ENCODE assay signal across 16 mouse cellular contexts in genomic region chr6:86593146-86593897, GRCm38 (mm10). TPM values are rescaled to one million over a fixed set of nuclear protein-coding genes. Genes with fewer than 3 reads are reported as not detected.
DNase-seq lines count a peak whose midpoint lies in the region; ATAC-seq and TF ChIP-seq lines count a peak whose summit lies in the region.
"Had no signal": no experiment of that assay in that cellular context is flagged by ENCODE, and none has a peak within 500 bp of the region (broad histone marks: within the 10 kb centered on the region; RNA-seq: fewer than 3 reads in every experiment).

No protein-coding gene starts in this region.

- peak; percentile 23 for TF ChIP-seq RAD21 in MEL (IDR thresholded peaks at IDR 0.05; ENCODE audit: low read depth, low read length)

- H3K27ac ChIP-seq in kidney, postnatal 0 days, result no peak overlapping the region
- H3K27ac ChIP-seq in MEL (ENCODE audit: control insufficient read depth, low read depth, low read length), result no peak overlapping the region
- no peak overlapping the region for H3K27ac ChIP-seq in gastrocnemius, adult 2 months
- H3K27ac ChIP-seq in neural tube, embryonic 15.5 days (replicated peaks), result no peak overlapping the region
- H3K27ac ChIP-seq: neural tube, embryonic 13.5 days; stomach, embryonic 15.5 days had no signal

- H3K79me2 ChIP-seq in MEL (ENCODE audit: control insufficient read depth, insufficient read depth, low read length, poor library complexity), result no peaks in the 10 kb centered on the region

- TF ChIP-seq CTCF in kidney, postnatal 0 days (IDR thresholded peaks at IDR 0.05; ENCODE audit: low read depth), result peak; percentile 14; the same call in 1 of the 2 replicates
- TF ChIP-seq CTCF in MEL (IDR thresholded peaks at IDR 0.05 in 2 of 3, conservative IDR thresholded peaks at IDR 0.05 in 1 of 3; ENCODE audit: control insufficient read depth in 1 of 3, insufficient read depth in 1 of 3, low read depth in 2 of 3, low read length in 3 of 3, poor library complexity in 1 of 3, severe bottlenecking in 1 of 3), result peak; percentile 10 to 50 (median 25); a peak in 4 of 6 replicates
- TF ChIP-seq CTCF in gastrocnemius, adult 2 months (IDR thresholded peaks at IDR 0.05), result no peak

- intact Hi-C loops in gastrocnemius, adult 2 months (cut with DNase I), result no loop called here

- no peak overlapping the region for H3K4me2 ChIP-seq in kidney, postnatal 0 days (ENCODE audit: low read length)
- H3K4me2 ChIP-seq in neural tube, embryonic 15.5 days, result no peak overlapping the region
- H3K4me2 ChIP-seq: neural tube, embryonic 13.5 days; stomach, embryonic 15.5 days had no signal

- H3K4me1 ChIP-seq in kidney, postnatal 0 days (replicated peaks; ENCODE audit: insufficient read depth, low read length), result no peaks in the 10 kb centered on the region
- H3K4me1 ChIP-seq in MEL (ENCODE audit: control insufficient read depth in 1 of 2, insufficient read depth in 2 of 2, low read length in 2 of 2), result peaks cover 13 to 22% of the 10 kb centered on the region in 2 experiments
- H3K4me1 ChIP-seq in neural tube, embryonic 15.5 days, result no peaks in the 10 kb centered on the region
- H3K4me1 ChIP-seq: neural tube, embryonic 13.5 days had no signal

- no peak for TF ChIP-seq POLR2A in MEL (IDR thresholded peaks at IDR 0.05; ENCODE audit: control insufficient read depth in 1 of 2, insufficient read depth in 1 of 2, low read depth in 1 of 2, low read length in 2 of 2, poor library complexity in 1 of 2)

- no peak for DNase-seq in kidney, postnatal 0 days (ENCODE audit: low spot score)
- no peak for DNase-seq in kidney, adult 11 months
- DNase-seq in MEL (ENCODE audit: low read depth, low spot score), result peak; percentile 72
- peak; percentile 48 for DNase-seq in thymus, postnatal 14 days
- no peak for DNase-seq in gastrocnemius, adult 2 months
- no peak for DNase-seq in heart, postnatal 4 days
- DNase-seq: cerebellum, postnatal 36 days; gastrocnemius, postnatal 10 days; heart, postnatal 36 days; right cerebral cortex, postnatal 25 days had no signal

- H3K9ac ChIP-seq in kidney, postnatal 0 days (ENCODE audit: low read depth, low read length), result no peak overlapping the region
- H3K9ac ChIP-seq in MEL (ENCODE audit: control insufficient read depth, low read depth, low read length, poor library complexity, severe bottlenecking), result no peak overlapping the region
- H3K9ac ChIP-seq in neural tube, embryonic 15.5 days (replicated peaks), result no peak overlapping the region
- H3K9ac ChIP-seq: liver, embryonic 12.5 days; neural tube, embryonic 13.5 days; stomach, embryonic 15.5 days had no signal

- WGBS in kidney, postnatal 0 days, result 78% methylated on average over 10 of the region's 10 CpGs
- WGBS in neural tube, embryonic 15.5 days, result 92% methylated on average over 10 of the region's 10 CpGs

- H3K27me3 ChIP-seq in kidney, postnatal 0 days (ENCODE audit: insufficient read depth, low read length), result no peaks in the 10 kb centered on the region
- H3K27me3 ChIP-seq in MEL (ENCODE audit: control insufficient read depth in 1 of 2, insufficient read depth in 2 of 2, low read length in 2 of 2), result no peaks in the 10 kb centered on the region
- H3K27me3 ChIP-seq in neural tube, embryonic 15.5 days (replicated peaks), result 0 out of 2 replicates have a peak, but pooled peaks cover 3% of the 10 kb centered on the region
- H3K27me3 ChIP-seq: neural tube, embryonic 13.5 days; stomach, embryonic 15.5 days had no signal

- no peak for ATAC-seq in kidney, postnatal 0 days (replicated peaks; ENCODE audit: low FRiP score, low read depth)
- peak; percentile 84 for ATAC-seq in megakaryocyte, adult 5-6 weeks (ENCODE audit: poor library complexity, severe bottlenecking)
- ATAC-seq in neural tube, embryonic 15.5 days (ENCODE audit: low FRiP score), result no peak
- ATAC-seq: liver, embryonic 12.5 days had no signal

- H3K36me3 ChIP-seq in kidney, postnatal 0 days (ENCODE audit: insufficient read depth, low read length), result no peaks in the 10 kb centered on the region
- H3K36me3 ChIP-seq in MEL (ENCODE audit: control insufficient read depth in 1 of 2, insufficient read depth in 2 of 2, low read length in 2 of 2), result peaks cover 0 to 13% of the 10 kb centered on the region in 2 experiments; a peak in 2 of 4 replicates
- no peaks in the 10 kb centered on the region for H3K36me3 ChIP-seq in neural tube, embryonic 15.5 days
- H3K36me3 ChIP-seq: liver, embryonic 12.5 days; neural tube, embryonic 13.5 days; stomach, embryonic 15.5 days had no signal

- no peaks in the 10 kb centered on the region for H3K9me3 ChIP-seq in kidney, postnatal 0 days (replicated peaks; ENCODE audit: low read length)
- H3K9me3 ChIP-seq in MEL (replicated peaks; ENCODE audit: insufficient read depth, low read length), result no peaks in the 10 kb centered on the region
- H3K9me3 ChIP-seq in neural tube, embryonic 15.5 days (replicated peaks), result no peaks in the 10 kb centered on the region
- H3K9me3 ChIP-seq: liver, embryonic 12.5 days; neural tube, embryonic 13.5 days; stomach, embryonic 15.5 days had no signal

- H3K4me3 ChIP-seq in kidney, postnatal 0 days (replicated peaks; ENCODE audit: low read depth, low read length), result no peak overlapping the region
- no peak overlapping the region for H3K4me3 ChIP-seq in MEL (ENCODE audit: control insufficient read depth in 1 of 2, insufficient read depth in 1 of 2, low read depth in 2 of 2, low read length in 2 of 2)
- H3K4me3 ChIP-seq in gastrocnemius, adult 2 months, result no peak overlapping the region
- no peak overlapping the region for H3K4me3 ChIP-seq in neural tube, embryonic 15.5 days (replicated peaks)
- H3K4me3 ChIP-seq: erythroblast, embryonic 14.5 days; liver, embryonic 12.5 days; neural tube, embryonic 13.5 days; stomach, embryonic 15.5 days had no signal

- no peak for TF ChIP-seq EP300 in MEL (IDR thresholded peaks at IDR 0.05; ENCODE audit: low read depth in 1 of 2, low read length in 2 of 2)

TF ChIP-seq in MEL, 35 proteins besides CTCF, POLR2A, EP300 and RAD21:
- TF ChIP-seq TBP (IDR thresholded peaks at IDR 0.05; ENCODE audit: low read depth, low read length), result no peak
- TF ChIP-seq SIN3A (IDR thresholded peaks at IDR 0.05; ENCODE audit: low read length), result no peak
- TF ChIP-seq SMC3 (IDR thresholded peaks at IDR 0.05; ENCODE audit: low read depth, low read length), result peak; percentile 39
- TF ChIP-seq MYB (IDR thresholded peaks at IDR 0.05; ENCODE audit: low read depth, low read length), result no peak
- no peak for TF ChIP-seq UBTF (IDR thresholded peaks at IDR 0.05; ENCODE audit: borderline replicate concordance, insufficient read depth, low read depth, low read length)
- 0 out of 2 replicates have a peak, but pooled peaks have one; percentile 13 for TF ChIP-seq ZC3H11A (IDR thresholded peaks at IDR 0.05; ENCODE audit: low read depth, low read length)
- 0 out of 2 replicates have a peak, but pooled peaks have one; percentile 28 for TF ChIP-seq MAX (IDR thresholded peaks at IDR 0.05; ENCODE audit: low read length)
- TF ChIP-seq MYC (IDR thresholded peaks at IDR 0.05; ENCODE audit: low read depth, low read length), result 0 out of 2 replicates have a peak, but pooled peaks have one; percentile 39
- TF ChIP-seq TCF12 (IDR thresholded peaks at IDR 0.05; ENCODE audit: low read depth, low read length), result no peak
- 0 out of 2 replicates have a peak, but pooled peaks have one; percentile 15 for TF ChIP-seq ELF1 (IDR thresholded peaks at IDR 0.05; ENCODE audit: low read depth, low read length)
- 0 out of 2 replicates have a peak, but pooled peaks have one; percentile 24 for TF ChIP-seq MAZ (IDR thresholded peaks at IDR 0.05; ENCODE audit: low read depth, low read length)
- no peak for TF ChIP-seq NRF1 (IDR thresholded peaks at IDR 0.05; ENCODE audit: insufficient read depth, low read depth, low read length, poor library complexity, severe bottlenecking)
- peak; percentile 41; the same call in 1 of the 2 replicates for TF ChIP-seq HCFC1 (IDR thresholded peaks at IDR 0.05; ENCODE audit: low read depth, low read length)
- peak; percentile 95 for TF ChIP-seq ZNF384 (IDR thresholded peaks at IDR 0.05; ENCODE audit: low read depth, low read length)
- TF ChIP-seq ETS1 (IDR thresholded peaks at IDR 0.05; ENCODE audit: low read depth, low read length), result 0 out of 2 replicates have a peak, but pooled peaks have one; percentile 21
- TF ChIP-seq GABPA (IDR thresholded peaks at IDR 0.05; ENCODE audit: low read depth, low read length), result no peak
- TF ChIP-seq MAFK (IDR thresholded peaks at IDR 0.05; ENCODE audit: borderline replicate concordance, low read depth, low read length), result no peak
- TF ChIP-seq GATA1 (IDR thresholded peaks at IDR 0.05; ENCODE audit: low read depth, low read length), result no peak

RNA-seq across cellular contexts. Expression of gene Asprv1, which starts 34.6 kb away (rescaled TPM):
- polyA plus RNA-seq in kidney, postnatal 0 days (2015; fragmentation: Nextera tagmentation; extraction: Ambion mirVana), result 1.7 and 1.8 TPM in 2 replicates
- not detected in 2 replicates for total RNA-seq in MEL (2012; rRNA removed)
- not detected for polyA plus RNA-seq in MEL (2012; ENCODE audit: insufficient read depth in 1 of 2, insufficient read length in 2 of 2, low read depth in 1 of 2, low replicate concordance in 2 of 2, missing spikeins in 1 of 2)
- total RNA-seq in megakaryocyte, adult 5-6 weeks (2015), result 13.5 and 16.8 TPM in 2 replicates
- 12.1 and 19.1 TPM in 2 replicates for total RNA-seq in megakaryocyte, adult 5-6 weeks (2017)
- not detected for total RNA-seq in gastrocnemius, adult 2 months (2021)
- polyA plus RNA-seq in neural tube, embryonic 15.5 days (2015; fragmentation: Nextera tagmentation; extraction: Ambion mirVana), result 1.5 and 1.8 TPM in 2 replicates
- total RNA-seq in heart, postnatal 4 days (2021), result under 1 TPM; 0.27 to 0.33 TPM
- total RNA-seq: heart, postnatal 36 days had no signal
- polyA plus RNA-seq: erythroblast, embryonic 14.5 days had no signal

Comparison
In these comparisons a context has a peak if more than half of its experiments do, and no peak if none do; other contexts are left out.
1. DNase-seq: peak in MEL (single experiment) and thymus, postnatal 14 days (single experiment); none in kidney, postnatal 0 days (single experiment), kidney, adult 11 months (single experiment), gastrocnemius, adult 2 months (single experiment) and heart, postnatal 4 days (single experiment).
2. RNA of gene Asprv1, which starts 34.6 kb away (total RNA-seq): 12.1 to 19.1 TPM in megakaryocyte, adult 5-6 weeks; 0.27 to 0.33 TPM in heart, postnatal 4 days, not detected in gastrocnemius, adult 2 months and not detected in MEL; every median in the first group is over 4 times any median in the second.